ENCODE assay signal across 30 mouse cellular contexts in genomic region chr14:55006541-55006940, GRCm38 (mm10). TPM values are rescaled to one million over a fixed set of nuclear protein-coding genes. Genes with fewer than 3 reads are reported as not detected.
"Had no signal": no experiment of that assay in that cellular context is flagged by ENCODE, and none has a peak within 500 bp of the region (broad histone marks: within the 10 kb centered on the region; RNA-seq: fewer than 3 reads in every experiment).

No protein-coding gene starts in this region.

- H3K27ac ChIP-seq: kidney, postnatal 0 days; layer of hippocampus, adult 2 months; limb, embryonic 10.5 days; limb, embryonic 13.5 days; liver, embryonic 12.5 days; liver, embryonic 15.5 days; lung, embryonic 15.5 days; midbrain, embryonic 12.5 days; midbrain, embryonic 15.5 days; neural tube, embryonic 12.5 days; neural tube, embryonic 15.5 days; stomach, postnatal 0 days had no signal

- H3K27me3 ChIP-seq: limb, embryonic 13.5 days; liver, embryonic 15.5 days; lung, embryonic 15.5 days; midbrain, embryonic 12.5 days; midbrain, embryonic 15.5 days; neural tube, embryonic 12.5 days; neural tube, embryonic 15.5 days had no signal

- DNase-seq: kidney, postnatal 25 days; layer of hippocampus, adult 9-11 months; liver; lung, adult 18-20 months; lung, postnatal 10 days; lung, postnatal 36 days; right cerebral cortex, adult 18-20 months; right cerebral cortex, postnatal 14 days; right cerebral cortex, postnatal 4 days; thymus, adult 2 months; thymus, postnatal 14 days; thymus, postnatal 4 days had no signal

- H3K9me3 ChIP-seq: limb, embryonic 10.5 days; limb, embryonic 13.5 days; liver, embryonic 12.5 days; liver, embryonic 15.5 days; lung, embryonic 15.5 days; midbrain, embryonic 12.5 days; midbrain, embryonic 15.5 days; neural tube, embryonic 12.5 days; neural tube, embryonic 15.5 days had no signal

- ATAC-seq: liver, embryonic 12.5 days; midbrain, embryonic 15.5 days had no signal

- H3K36me3 ChIP-seq: limb, embryonic 10.5 days; limb, embryonic 13.5 days; liver, embryonic 12.5 days; liver, embryonic 15.5 days; lung, embryonic 15.5 days; midbrain, embryonic 12.5 days; midbrain, embryonic 15.5 days; neural tube, embryonic 12.5 days; neural tube, embryonic 15.5 days had no signal

- H3K4me1 ChIP-seq: limb, embryonic 13.5 days; neural tube, embryonic 15.5 days had no signal

- H3K4me2 ChIP-seq: limb, embryonic 13.5 days; liver, embryonic 12.5 days; liver, embryonic 15.5 days; lung, embryonic 15.5 days; midbrain, embryonic 12.5 days; midbrain, embryonic 15.5 days; neural tube, embryonic 12.5 days; neural tube, embryonic 15.5 days had no signal

- H3K9ac ChIP-seq: limb, embryonic 13.5 days; liver, embryonic 12.5 days; liver, embryonic 15.5 days; lung, embryonic 15.5 days; midbrain, embryonic 12.5 days; midbrain, embryonic 15.5 days; neural tube, embryonic 12.5 days; neural tube, embryonic 15.5 days had no signal

- H3K4me3 ChIP-seq: layer of hippocampus, adult 2 months; limb, embryonic 10.5 days; limb, embryonic 13.5 days; liver, embryonic 12.5 days; liver, embryonic 15.5 days; lung, embryonic 15.5 days; megakaryocyte, embryonic 14.5 days; midbrain, embryonic 12.5 days; midbrain, embryonic 15.5 days; neural tube, embryonic 12.5 days; neural tube, embryonic 15.5 days had no signal

RNA-seq across cellular contexts. Expression of gene Gm17428, which starts 29.8 kb away (rescaled TPM):
- total RNA-seq: layer of hippocampus, adult 2 months; layer of hippocampus, postnatal 25 days; left cerebral cortex, adult 18-20 months; left cerebral cortex, postnatal 25 days had no signal
- polyA plus RNA-seq: kidney, postnatal 0 days; large intestine, adult 2 months; limb, embryonic 10.5 days; limb, embryonic 13.5 days; liver, embryonic 12.5 days; liver, embryonic 15.5 days; lung, embryonic 15.5 days; midbrain, embryonic 12.5 days; midbrain, embryonic 15.5 days; neural tube, embryonic 12.5 days; neural tube, embryonic 15.5 days; stomach, embryonic 14.5 days; stomach, postnatal 0 days; thymus, adult 2 months had no signal
